Mouse (Mus musculus) T-helper 2 cell (primary cell): ENCODE data around the gene Olfr1360.

Experiments used
- in situ Hi-C: fragments of 300-600 bp; cut with MboI, MseI; formaldehyde crosslinking; loops from one replicate; pipeline ENCODE4 v1.15.1; 2025; ENCODE audit warnings: high pct_unique_total_duplicates

Olfr1360 gene

GRCm38 (mm10) chr13:21697811-21698210, 20.6 kb upstream of the Olfr1360 start, which contains the start of gene Olfr1359:
Olfr1359 (plus strand) TSS chr13:21698111.
- in situ Hi-C loops = no loop called here

DNA sequence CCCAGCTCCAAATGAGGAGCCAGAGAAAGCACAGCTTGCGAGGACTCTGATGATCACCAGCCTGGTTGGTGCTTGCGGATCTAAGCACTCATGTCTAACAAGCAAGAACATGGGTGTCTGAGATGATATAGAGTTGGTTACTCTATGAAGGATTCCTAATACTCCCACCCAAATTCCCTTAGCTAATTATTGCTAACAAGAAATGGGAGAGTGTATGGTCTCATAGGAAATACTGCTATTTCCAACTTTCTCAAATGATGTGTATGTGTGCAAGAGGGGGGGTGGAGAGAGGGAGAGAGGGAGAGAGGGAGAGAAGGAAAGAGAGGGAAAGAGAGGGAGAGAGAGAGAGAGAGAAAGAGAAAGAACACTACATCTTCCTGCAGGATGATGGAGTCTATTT, 13.9 kb downstream of the Olfr1360 start, which contains the start of gene Olfr1361:
Gene Olfr1361 (minus strand): TSS at position 101 of the 400 bp plus-strand sequence.
- in situ Hi-C loops = loop anchor here (10.0 kb wide), 1 partner anchor 612 kb away; the partner anchor contains the start of gene Vmn1r195

DNA sequence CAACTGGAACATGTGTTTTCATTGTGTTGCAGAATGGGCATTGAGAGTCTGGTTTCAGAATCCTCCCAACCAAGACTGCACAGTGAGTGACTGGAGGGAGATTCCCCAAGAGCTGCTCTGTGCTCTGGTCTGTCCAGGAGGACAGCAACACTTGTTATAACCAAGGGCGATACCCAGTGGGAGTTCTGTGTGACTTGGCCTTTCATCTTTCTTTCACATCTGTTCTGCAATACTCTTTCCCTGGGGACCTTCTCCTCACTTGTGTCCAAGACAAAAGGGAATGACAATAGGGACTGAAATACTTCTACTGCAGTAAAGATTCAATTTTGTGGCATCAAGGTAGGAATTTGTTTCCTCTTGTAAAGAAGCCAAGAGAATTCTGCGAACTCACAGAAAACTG, 34.8 kb downstream of the Olfr1360 start, which contains the start of gene Olfr11:
Gene Olfr11 (minus strand): TSS at position 101 of the 400 bp plus-strand sequence.
- in situ Hi-C loops = no loop called here
